Mouse (Mus musculus): Measurements from ENCODE around the gene Acod1. TPM values are rescaled to one million over a fixed set of nuclear protein-coding genes. Genes with fewer than 3 reads are reported as not detected.

The Acod1 gene
- total and polyA plus RNA-seq, 3 experiments = 0.09 to 1.6 (median 0.16) TPM

DNA sequence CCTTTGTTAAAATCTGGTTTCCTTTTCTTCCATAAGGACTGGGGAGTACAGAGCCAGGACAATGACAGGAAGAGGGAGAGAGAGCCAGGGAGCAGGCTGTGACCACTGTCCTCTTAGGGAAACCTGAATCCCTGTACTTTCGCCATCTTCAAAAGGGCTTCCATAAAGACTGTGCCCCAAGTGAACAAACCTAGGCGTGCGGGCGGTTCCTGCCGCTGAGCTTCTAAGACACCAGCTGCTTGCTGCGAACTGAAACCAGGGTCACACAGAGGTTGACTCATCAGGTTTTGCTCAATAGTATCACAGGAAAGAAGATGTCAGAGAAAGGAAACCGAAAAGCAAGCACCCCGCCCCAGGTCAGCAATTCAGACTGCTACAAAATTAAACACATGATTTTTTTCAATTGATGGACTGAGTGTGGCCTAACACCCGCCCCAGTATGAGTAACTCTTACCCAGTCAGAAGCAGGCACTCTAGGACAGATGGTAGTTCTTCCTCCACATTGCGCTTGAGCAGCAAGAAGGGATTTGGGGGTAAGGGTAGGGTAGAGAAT, 13.4 kb upstream of the Acod1 start (continued):
- peak; percentile 83 for TF ChIP-seq JUND (conservative IDR thresholded peaks at IDR 0.05; ENCODE audit: low read depth, low read length)
- peak; percentile 88 for TF ChIP-seq MAX (IDR thresholded peaks at IDR 0.05; ENCODE audit: low read length)
- TF ChIP-seq NELFE (IDR thresholded peaks at IDR 0.05; ENCODE audit: low read depth, low read length) = no peak
- TF ChIP-seq SMC3 (IDR thresholded peaks at IDR 0.05; ENCODE audit: low read depth, low read length) = peak; percentile 19
- TF ChIP-seq EP300 (IDR thresholded peaks at IDR 0.05; ENCODE audit: low read length) = peak; percentile 87
- TF ChIP-seq ELF1 (IDR thresholded peaks at IDR 0.05; ENCODE audit: low read depth, low read length) = peak; percentile 55
- peak; percentile 34; the same call in 1 of the 2 replicates for TF ChIP-seq HCFC1 (IDR thresholded peaks at IDR 0.05; ENCODE audit: low read depth, low read length)
- TF ChIP-seq MXI1 (IDR thresholded peaks at IDR 0.05; ENCODE audit: low read depth, low read length) = peak; percentile 85
- TF ChIP-seq ZKSCAN1 (IDR thresholded peaks at IDR 0.05; ENCODE audit: borderline replicate concordance, low read depth, low read length) = no peak; the same call in 1 of the 2 replicates
- TF ChIP-seq USF1 (IDR thresholded peaks at IDR 0.05; ENCODE audit: low read depth, low read length) = no peak
- TF ChIP-seq USF2 (conservative IDR thresholded peaks at IDR 0.05; ENCODE audit: low read depth, low read length) = no peak; the same call in 1 of the 2 replicates
- TF ChIP-seq POLR2A (IDR thresholded peaks at IDR 0.05; ENCODE audit: low read depth, low read length) = peak; percentile 75

DNA sequence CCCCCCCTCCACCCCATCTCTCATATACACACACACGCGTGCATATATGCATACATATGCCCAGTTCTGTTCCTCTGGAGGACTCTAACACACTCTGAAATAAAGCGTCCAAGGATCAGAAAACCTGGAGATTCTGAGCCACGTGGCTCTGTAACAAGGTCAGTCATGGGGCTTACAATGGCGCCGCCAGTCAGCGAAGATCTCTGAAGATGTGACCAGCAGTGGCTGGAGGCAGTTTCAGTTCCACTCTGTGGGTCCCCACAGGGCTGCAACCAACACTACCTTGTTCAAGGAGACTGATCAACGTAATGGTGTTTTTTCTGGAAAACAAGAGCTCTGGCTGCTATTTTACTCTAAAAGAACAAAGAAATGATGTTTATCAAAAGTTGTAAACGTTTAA, 12.7 kb upstream of the Acod1 start:
- in situ Hi-C loops (cut with MboI; ENCODE audit: low pct_ligation_motif_present, low pct_unique_long_range_greater_than_20kb, low sequenced_read_pairs) (no loop called here), dilution Hi-C loops (cut with MboI; ENCODE audit: extremely low pct_ligation_motif_present, extremely low pct_unique_long_range_greater_than_20kb, low sequenced_read_pairs) (no loop called here)
- H3K27ac ChIP-seq (ENCODE audit: insufficient read depth, low read depth) = peak overlapping the region; percentile 97
- H3K79me2 ChIP-seq (replicated peaks; ENCODE audit: control insufficient read depth, extremely low read depth, insufficient read depth, poor library complexity, severe bottlenecking) = peaks cover 10% of the 10 kb centered on the region
- H3K4me1 ChIP-seq (ENCODE audit: control insufficient read depth in 1 of 2, insufficient read depth in 2 of 2) = peaks cover 32 to 78% of the 10 kb centered on the region in 2 experiments
- no peaks in the 10 kb centered on the region for H3K9me3 ChIP-seq (replicated peaks; ENCODE audit: low read length)
- DNase-seq (ENCODE audit: extremely low read depth) = peak; percentile 93
- H3K27me3 ChIP-seq (replicated peaks) = no peaks in the 10 kb centered on the region
- H3K4me3 ChIP-seq (replicated peaks in 1 of 3; ENCODE audit: low read depth in 2 of 3, low read length in 2 of 3, poor library complexity in 1 of 3) = peak overlapping the region in 2 of 3 experiments; percentile 58
- H3K4me2 ChIP-seq (ENCODE audit: insufficient read depth, low read depth, poor library complexity, severe bottlenecking) = peak overlapping the region; percentile 80
- peaks cover 0 to 26% of the 10 kb centered on the region in 2 experiments for H3K36me3 ChIP-seq (replicated peaks in 1 of 2; ENCODE audit: control insufficient read depth in 1 of 2, insufficient read depth in 1 of 2, low read length in 1 of 2)
- peak overlapping the region; percentile 78 for H3K9ac ChIP-seq (ENCODE audit: insufficient read depth, low read depth)
- TF ChIP-seq ZKSCAN1 (IDR thresholded peaks at IDR 0.05; ENCODE audit: borderline replicate concordance, low read depth, low read length) (no peak), JUND (conservative IDR thresholded peaks at IDR 0.05; ENCODE audit: low read depth, low read length) (peak; percentile 50; the same call in 1 of the 2 replicates), RCOR1 (conservative IDR thresholded peaks at IDR 0.05; ENCODE audit: low read depth, low read length) (peak; percentile 91), POLR2A (IDR thresholded peaks at IDR 0.05; ENCODE audit: low read depth, low read length) (peak; percentile 56; the same call in 1 of the 2 replicates), JUN (IDR thresholded peaks at IDR 0.05; ENCODE audit: insufficient read depth, low read depth, low read length) (peak; percentile 27; the same call in 1 of the 2 replicates), MYC (IDR thresholded peaks at IDR 0.05; ENCODE audit: low read depth, low read length) (peak; percentile 98), USF2 (conservative IDR thresholded peaks at IDR 0.05; ENCODE audit: low read depth, low read length) (no peak; the same call in 1 of the 2 replicates), POLR2AphosphoS2 (IDR thresholded peaks at IDR 0.05; ENCODE audit: low read depth, low read length) (peak; percentile 69; the same call in 1 of the 2 replicates), UBTF (IDR thresholded peaks at IDR 0.05; ENCODE audit: low read depth, low read length) (no peak), USF1 (IDR thresholded peaks at IDR 0.05; ENCODE audit: low read depth, low read length) (peak; percentile 73), BHLHE40 (IDR thresholded peaks at IDR 0.05; ENCODE audit: low read depth, low read length) (peak; percentile 80), E2F4 (IDR thresholded peaks at IDR 0.05; ENCODE audit: insufficient replicate concordance, low read depth, low read length) (peak; percentile 59; the same call in 1 of the 2 replicates), ZNF384 (IDR thresholded peaks at IDR 0.05; ENCODE audit: low read depth, low read length) (peak; percentile 52), EP300 (IDR thresholded peaks at IDR 0.05; ENCODE audit: low read length) (peak; percentile 97), KAT2A (IDR thresholded peaks at IDR 0.05; ENCODE audit: insufficient replicate concordance, low read length) (0 out of 2 replicates have a peak, but pooled peaks have one; percentile 38), GABPA (IDR thresholded peaks at IDR 0.05; ENCODE audit: insufficient replicate concordance, low read depth, low read length) (no peak), HCFC1 (IDR thresholded peaks at IDR 0.05; ENCODE audit: low read depth, low read length) (peak; percentile 54; the same call in 1 of the 2 replicates), SIN3A (IDR thresholded peaks at IDR 0.05; ENCODE audit: low read length) (peak; percentile 80), ELF1 (IDR thresholded peaks at IDR 0.05; ENCODE audit: low read depth, low read length) (peak; percentile 29; the same call in 1 of the 2 replicates), RAD21 (IDR thresholded peaks at IDR 0.05; ENCODE audit: low read depth, low read length) (no peak), ZC3H11A (IDR thresholded peaks at IDR 0.05; ENCODE audit: low read depth, low read length) (no peak), CTCF (conservative IDR thresholded peaks at IDR 0.05 in 1 of 2, IDR thresholded peaks at IDR 0.05 in 1 of 2; ENCODE audit: low read depth in 2 of 2, low read length in 2 of 2) (no peak), ZMIZ1 (IDR thresholded peaks at IDR 0.05; ENCODE audit: low read depth, low read length) (0 out of 2 replicates have a peak, but pooled peaks have one; percentile 37), ETS1 (conservative IDR thresholded peaks at IDR 0.05; ENCODE audit: low read depth, low read length) (peak; percentile 91), MAX (IDR thresholded peaks at IDR 0.05; ENCODE audit: low read length) (peak; percentile 97), PAX5 (IDR thresholded peaks at IDR 0.05; ENCODE audit: low read length) (no peak), MEF2A (IDR thresholded peaks at IDR 0.05; ENCODE audit: borderline replicate concordance, low read depth, low read length) (peak; percentile 88), MAFK (IDR thresholded peaks at IDR 0.05; ENCODE audit: insufficient replicate concordance, low read length) (peak; percentile 56; the same call in 1 of the 2 replicates), MAZ (IDR thresholded peaks at IDR 0.05; ENCODE audit: low read depth, low read length) (peak; percentile 80), TCF12 (IDR thresholded peaks at IDR 0.05; ENCODE audit: low read depth, low read length) (peak; percentile 84), SMC3 (IDR thresholded peaks at IDR 0.05; ENCODE audit: low read depth, low read length) (peak; percentile 26; the same call in 1 of the 2 replicates)

Data from CH12.LX (cell line).